Mouse (Mus musculus) erythroblast, embryonic 14.5 days (primary cell): ENCODE data around the gene Gpc6. TPM values are rescaled to one million over a fixed set of nuclear protein-coding genes. Genes with fewer than 3 reads are reported as not detected.

ENCODE experiments used
- H3K27me3 ChIP-seq: 2 replicates; pipeline ENCODE4 v1.6.1; 2012; ENCODE audit warnings: inconsistent platforms; ENCODE audit not compliant: control insufficient read depth
- H3K36me3 ChIP-seq: 2 replicates; pipeline ENCODE4 v1.6.1; 2012; ENCODE audit warnings: mild to moderate bottlenecking, inconsistent platforms; ENCODE audit not compliant: control insufficient read depth
- H3K4me1 ChIP-seq: 2 replicates; pipeline ENCODE4 v1.6.1; 2012; ENCODE audit warnings: inconsistent platforms; ENCODE audit not compliant: control insufficient read depth
- H3K4me3 ChIP-seq: replicated peaks from 2 replicates; pipeline ENCODE3; 2012; ENCODE audit warnings: moderate library complexity, mild to moderate bottlenecking, inconsistent platforms
- H3K9me3 ChIP-seq: 2 replicates; pipeline ENCODE4 v1.6.1; 2012; ENCODE audit warnings: low read length, inconsistent platforms, mixed read lengths; ENCODE audit not compliant: control insufficient read depth
- GATA1 ChIP-seq: IDR thresholded peaks from 2 replicates; pipeline ENCODE4 v1.6.1; 2012; ENCODE audit warnings: low read length, inconsistent platforms, mixed read lengths
- TAL1 ChIP-seq: IDR thresholded peaks from 3 replicates; pipeline ENCODE4 v1.6.1; 2012; ENCODE audit warnings: low read length, inconsistent platforms, mixed read lengths
- polyA plus RNA-seq: library from polyadenylated mRNA; stranded (reverse); fragments of >175 nt; gene quantifications from 2 replicates; pipeline ENCODE4 v1.2.3, GENCODE M21; 2012

Gpc6 gene
- not detected in 2 replicates for polyA plus RNA-seq

DNA sequence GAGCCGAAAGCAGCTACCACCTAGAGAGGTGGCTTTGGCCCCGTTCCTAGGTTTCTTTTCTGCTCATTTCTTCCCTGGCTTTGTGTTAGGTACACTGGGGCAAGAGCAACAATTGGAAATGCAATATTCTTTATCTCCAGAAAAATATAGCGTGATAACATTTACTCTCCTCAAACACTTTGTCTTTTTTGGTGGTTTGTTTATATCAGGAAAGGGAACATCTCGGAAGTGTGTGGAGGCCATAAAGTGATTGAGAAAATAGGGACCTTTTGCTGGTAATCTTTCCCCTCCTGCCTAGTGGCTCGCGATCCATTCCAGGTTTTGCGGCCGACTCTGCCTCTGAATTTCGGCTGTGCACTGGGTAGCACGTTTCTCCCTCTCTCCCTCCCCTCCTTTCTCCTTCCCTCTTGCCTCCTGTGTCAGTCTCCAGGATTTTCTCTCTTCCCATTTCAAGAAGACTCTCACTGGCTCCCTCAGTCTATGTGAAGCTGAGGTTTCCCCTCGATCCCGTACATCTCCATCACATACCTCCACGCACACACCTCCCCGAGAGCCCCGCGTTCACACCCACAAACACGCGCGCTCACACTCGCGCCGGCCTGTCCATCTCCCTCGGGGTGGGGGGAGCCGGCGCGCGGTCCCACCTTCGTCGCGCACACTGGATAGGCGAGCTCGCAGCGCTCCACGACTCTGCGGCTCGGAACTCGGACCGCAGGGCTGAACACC is at the start of gene Gpc6:
Gene Gpc6 (plus strand): TSS at position 440 of the 726 bp plus-strand sequence.
- Histone ChIP-seq H3K4me3 (peak within 1 kb of the TSS; percentile 53), H3K4me1 (no peaks in the 10 kb centered on the region), H3K27me3 (peaks cover 26% of the 10 kb centered on the region), H3K9me3 (no peaks in the 10 kb centered on the region), H3K36me3 (no peaks in the 10 kb centered on the region)
- TF ChIP-seq TAL1 (no peak), GATA1 (no peak)

- no peaks in the 10 kb centered on the region for H3K27me3 ChIP-seq
- no peak for TF ChIP-seq GATA1
- no peak for TF ChIP-seq TAL1
- H3K36me3 ChIP-seq: no peaks in the 10 kb centered on the region
- no peaks in the 10 kb centered on the region for H3K4me1 ChIP-seq
- H3K4me3 ChIP-seq: no peak overlapping the region
- H3K9me3 ChIP-seq: peaks cover 8% of the 10 kb centered on the region; the same call in 1 of the 2 replicates
These were observed 42.6 kb upstream of the Gpc6 start for GRCm38 (mm10) chr14:116882480-116883044.

DNA sequence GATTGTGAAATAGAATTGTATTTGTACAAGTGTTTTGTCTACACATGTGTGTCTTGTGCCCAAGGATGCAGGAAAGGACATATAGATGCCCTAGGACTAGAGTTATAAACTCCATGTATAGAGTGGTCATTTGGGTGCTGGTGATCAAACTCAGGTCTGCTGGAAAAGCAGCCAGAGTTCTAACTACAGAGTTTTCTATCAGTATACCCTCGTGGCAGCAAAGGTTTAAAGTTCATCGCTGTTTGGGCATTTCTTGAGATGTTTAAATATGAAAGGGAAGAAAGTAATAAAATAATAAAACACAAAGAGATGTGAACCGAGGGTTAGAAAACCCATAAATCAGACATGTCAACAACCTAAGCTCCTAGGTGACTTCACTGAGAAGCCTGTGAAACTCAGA is 30.8 kb upstream of the Gpc6 start:
- TF ChIP-seq GATA1 (no peak), TAL1 (no peak)
- H3K9me3 ChIP-seq: peaks cover 4% of the 10 kb centered on the region; the same call in 1 of the 2 replicates
- no peaks in the 10 kb centered on the region for H3K27me3 ChIP-seq
- H3K4me1 ChIP-seq: no peaks in the 10 kb centered on the region
- no peaks in the 10 kb centered on the region for H3K36me3 ChIP-seq
- no peak overlapping the region for H3K4me3 ChIP-seq

- no peak overlapping the region for H3K4me3 ChIP-seq
- H3K9me3 ChIP-seq: peaks cover 3% of the 10 kb centered on the region; the same call in 1 of the 2 replicates
- TF ChIP-seq TAL1: no peak
- no peak for TF ChIP-seq GATA1
- no peaks in the 10 kb centered on the region for H3K27me3 ChIP-seq
- H3K4me1 ChIP-seq: no peaks in the 10 kb centered on the region
- H3K36me3 ChIP-seq: no peaks in the 10 kb centered on the region
These were observed 27.1 kb upstream of the Gpc6 start for GRCm38 (mm10) chr14:116897971-116898370.

DNA sequence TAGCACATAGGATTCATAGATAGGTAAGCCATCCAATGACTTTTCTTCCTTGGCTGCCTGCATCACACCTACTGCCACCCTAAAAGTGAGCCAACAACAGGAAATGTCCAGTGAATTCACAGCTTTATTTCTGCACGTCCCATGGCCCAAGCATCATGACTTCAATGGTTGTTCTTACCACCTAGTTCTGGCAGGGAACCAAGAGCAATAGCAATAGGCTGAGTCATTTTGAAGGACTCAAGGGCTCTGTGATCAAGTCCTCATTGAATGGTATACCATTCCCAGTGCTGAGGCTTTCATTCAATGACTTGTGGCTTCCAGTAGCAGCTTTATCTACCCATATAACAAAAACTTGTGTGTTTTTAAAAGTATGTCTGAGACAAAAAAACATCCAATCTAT is 13.3 kb upstream of the Gpc6 start:
- TF ChIP-seq GATA1 (no peak), TAL1 (no peak)
- Histone ChIP-seq H3K4me3 (no peak overlapping the region), H3K4me1 (no peaks in the 10 kb centered on the region), H3K27me3 (no peaks in the 10 kb centered on the region), H3K36me3 (no peaks in the 10 kb centered on the region), H3K9me3 (peaks cover 5% of the 10 kb centered on the region; the same call in 1 of the 2 replicates)

- H3K36me3 ChIP-seq: no peaks in the 10 kb centered on the region
- H3K4me1 ChIP-seq: no peaks in the 10 kb centered on the region
- H3K9me3 ChIP-seq: no peaks in the 10 kb centered on the region; the same call in 1 of the 2 replicates
- H3K27me3 ChIP-seq: no peaks in the 10 kb centered on the region
- H3K4me3 ChIP-seq: no peak overlapping the region
- no peak for TF ChIP-seq GATA1
- TF ChIP-seq TAL1: no peak
These were observed 8.2 kb upstream of the Gpc6 start for GRCm38 (mm10) chr14:116916874-116917273.

GRCm38 (mm10) chr14:116924266-116924665 is 849 bp upstream of the Gpc6 start:
- TF ChIP-seq GATA1 (no peak), TAL1 (no peak)
- Histone ChIP-seq H3K9me3 (no peaks in the 10 kb centered on the region), H3K4me3 (no peak overlapping the region), H3K27me3 (peaks cover 26% of the 10 kb centered on the region), H3K4me1 (no peaks in the 10 kb centered on the region), H3K36me3 (no peaks in the 10 kb centered on the region)

- Histone ChIP-seq H3K36me3 (no peaks in the 10 kb centered on the region), H3K4me3 (peak overlapping the region; percentile 53), H3K9me3 (no peaks in the 10 kb centered on the region), H3K27me3 (peaks cover 26% of the 10 kb centered on the region), H3K4me1 (no peaks in the 10 kb centered on the region)
- TF ChIP-seq TAL1 (no peak), GATA1 (no peak)
These were observed 732 bp downstream of the Gpc6 start for GRCm38 (mm10) chr14:116925691-116926403.

DNA sequence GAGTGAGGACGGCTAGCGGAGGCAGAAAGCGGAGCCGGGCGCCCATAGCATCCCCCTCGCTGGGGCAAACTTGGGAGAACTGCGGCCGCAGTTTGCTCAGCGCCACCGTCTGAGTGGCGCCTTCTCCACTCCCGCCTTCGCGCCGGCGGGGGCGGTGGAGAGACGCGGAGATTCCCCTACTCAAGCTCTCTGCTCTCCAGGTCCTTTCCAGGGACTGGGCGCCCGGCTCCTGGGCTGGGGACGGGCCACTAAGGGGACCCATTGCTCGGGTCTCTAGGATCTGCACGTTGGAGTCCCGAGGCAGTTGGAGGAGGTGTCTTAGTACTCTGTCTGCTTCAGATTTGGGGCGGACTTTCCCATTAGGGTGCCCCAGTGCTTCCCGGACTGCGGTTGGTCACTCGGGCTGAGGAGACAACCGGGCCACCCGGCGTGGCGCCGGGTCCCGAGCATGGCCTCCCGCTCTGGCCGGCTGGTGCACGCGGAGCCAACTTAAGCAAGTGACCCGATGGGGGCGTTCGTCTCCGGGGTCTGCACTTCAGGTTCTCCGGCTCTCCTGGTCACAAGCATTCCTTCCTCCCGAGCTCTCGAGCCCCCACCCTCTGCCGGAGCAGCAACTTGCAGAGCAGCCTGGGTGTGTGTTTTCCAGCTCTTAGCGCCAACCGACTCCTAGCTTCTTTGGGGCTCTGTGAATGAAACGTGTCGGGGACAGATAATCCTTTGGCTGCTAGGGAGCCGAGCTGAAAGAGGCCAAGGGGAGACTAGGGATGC is 1.5 kb downstream of the Gpc6 start:
- peak overlapping the region; percentile 53 for H3K4me3 ChIP-seq

More for the DNA sequence above, 1.5 kb downstream of the Gpc6 start:
- Histone ChIP-seq H3K27me3 (peaks cover 26% of the 10 kb centered on the region), H3K4me1 (no peaks in the 10 kb centered on the region), H3K9me3 (no peaks in the 10 kb centered on the region), H3K36me3 (no peaks in the 10 kb centered on the region)
- no peak for TF ChIP-seq GATA1
- no peak for TF ChIP-seq TAL1
